Mouse (Mus musculus): ENCODE data around the gene H2-Ab1.
"Not testable (repeated sequence)": the region's sequence is repeated elsewhere in the genome, so short reads cannot be mapped to it uniquely, and the experiment has no call there.

Gene H2-Ab1

GRCm38 (mm10) chr17:34257594-34258375 is at the start of gene H2-Ab1:
TSS of gene H2-Ab1 (plus strand) at chr17:34257689.
- peak; percentile 12 for DNase-seq

- DNase-seq, result peak; percentile 0
Observed at GRCm38 (mm10) chr17:34207866-34208265, 49.6 kb upstream of the H2-Ab1 start.

GRCm38 (mm10) chr17:34208421-34208820 is 49.1 kb upstream of the H2-Ab1 start:
- DNase-seq, result peak; percentile 1

- peak; percentile 1 for DNase-seq
Observed at GRCm38 (mm10) chr17:34209680-34210079, 47.8 kb upstream of the H2-Ab1 start.

- DNase-seq, result peak; percentile 0
Observed at GRCm38 (mm10) chr17:34210599-34210998, 46.9 kb upstream of the H2-Ab1 start.

GRCm38 (mm10) chr17:34211746-34212365 is 45.6 kb upstream of the H2-Ab1 start:
- peak; percentile 0 for DNase-seq

- DNase-seq, result no peak
Observed at GRCm38 (mm10) chr17:34213936-34214335, 43.6 kb upstream of the H2-Ab1 start.

GRCm38 (mm10) chr17:34215176-34215575 is 42.3 kb upstream of the H2-Ab1 start:
- no peak for DNase-seq

- DNase-seq, result no peak
Observed at GRCm38 (mm10) chr17:34217216-34217928, 40.1 kb upstream of the H2-Ab1 start.

- no peak for DNase-seq
Observed at GRCm38 (mm10) chr17:34217986-34218385, 39.5 kb upstream of the H2-Ab1 start.

- DNase-seq, result no peak
Observed at GRCm38 (mm10) chr17:34218675-34219074, 38.8 kb upstream of the H2-Ab1 start.

- not testable (repeated sequence) for DNase-seq
Observed at GRCm38 (mm10) chr17:34219096-34219495, 38.4 kb upstream of the H2-Ab1 start.

- DNase-seq, result not testable (repeated sequence)
Observed at GRCm38 (mm10) chr17:34219801-34220200, 37.7 kb upstream of the H2-Ab1 start.

- not testable (repeated sequence) for DNase-seq
Observed at GRCm38 (mm10) chr17:34220401-34220800, 37.1 kb upstream of the H2-Ab1 start.

GRCm38 (mm10) chr17:34224816-34225215 is 32.7 kb upstream of the H2-Ab1 start:
- no peak for DNase-seq

GRCm38 (mm10) chr17:34225426-34225825 is 32.1 kb upstream of the H2-Ab1 start:
- no peak for DNase-seq

- DNase-seq, result not testable (repeated sequence)
Observed at GRCm38 (mm10) chr17:34225911-34226310, 31.6 kb upstream of the H2-Ab1 start.

- DNase-seq, result not testable (repeated sequence)
Observed at GRCm38 (mm10) chr17:34230971-34231370, 26.5 kb upstream of the H2-Ab1 start.

- DNase-seq, result not testable (repeated sequence)
Observed at GRCm38 (mm10) chr17:34232021-34232420, 25.5 kb upstream of the H2-Ab1 start.

- peak; percentile 27 for DNase-seq
Observed at GRCm38 (mm10) chr17:34234926-34235325, 22.6 kb upstream of the H2-Ab1 start.

- no peak for DNase-seq
Observed at GRCm38 (mm10) chr17:34236691-34237090, 20.8 kb upstream of the H2-Ab1 start.

- no peak for DNase-seq
Observed at GRCm38 (mm10) chr17:34237741-34238140, 19.7 kb upstream of the H2-Ab1 start.

GRCm38 (mm10) chr17:34238706-34239105 is 18.8 kb upstream of the H2-Ab1 start, which contains the start of gene H2-Ob:
TSS of gene H2-Ob (plus strand) at chr17:34238903.
- no peak for DNase-seq
